Mouse (Mus musculus): ENCODE measurements at regions not wholly inside any gene's neighbourhood (a gene's known extent, or its start where the extent isn't known, plus 50 kb on each side); places are given as distances from the start of the nearest gene placed in this dataset.

- Histone ChIP-seq H3K9me3 (ENCODE audit: low read length) (no peaks in the 10 kb centered on the region), H3K9ac (replicated peaks; ENCODE audit: low read length) (no peak overlapping the region), H3K36me3 (ENCODE audit: insufficient read depth, low read length) (no peaks in the 10 kb centered on the region), H3K27me3 (ENCODE audit: insufficient read depth, low read length) (no peaks in the 10 kb centered on the region), H3K4me1 (ENCODE audit: insufficient read depth, low read length) (no peaks in the 10 kb centered on the region), H3K4me2 (ENCODE audit: low read depth, low read length) (no peak overlapping the region), H3K27ac (no peak overlapping the region), H3K4me3 (ENCODE audit: low read length) (no peak overlapping the region)
- no peak for ATAC-seq
- TF ChIP-seq CTCF (IDR thresholded peaks at IDR 0.05; ENCODE audit: low read depth) = no peak
- WGBS = 63% methylated on average over 6 of the region's 6 CpGs
- DNase-seq (ENCODE audit: low spot score) = no peak
These were observed 142.0 kb downstream of the Sp3 start for GRCm38 (mm10) chr2:72838085-72838727.

- Histone ChIP-seq H3K27me3 (ENCODE audit: insufficient read depth, low read length) (no peaks in the 10 kb centered on the region), H3K27ac (no peak overlapping the region), H3K4me1 (ENCODE audit: insufficient read depth, low read length) (no peaks in the 10 kb centered on the region), H3K4me3 (ENCODE audit: low read length) (no peak overlapping the region), H3K9me3 (ENCODE audit: low read length) (no peaks in the 10 kb centered on the region), H3K4me2 (ENCODE audit: low read depth, low read length) (no peak overlapping the region), H3K9ac (replicated peaks; ENCODE audit: low read length) (no peak overlapping the region), H3K36me3 (ENCODE audit: insufficient read depth, low read length) (no peaks in the 10 kb centered on the region)
- TF ChIP-seq CTCF (IDR thresholded peaks at IDR 0.05; ENCODE audit: low read depth) = no peak
- 72% methylated on average over 5 of the region's 5 CpGs for WGBS
- ATAC-seq = no peak
- no peak for DNase-seq (ENCODE audit: low spot score)
These were observed 140.6 kb downstream of the Sp3 start for GRCm38 (mm10) chr2:72839673-72840072.

- no peaks in the 10 kb centered on the region for H3K36me3 ChIP-seq (ENCODE audit: insufficient read depth, low read length)
- no peaks in the 10 kb centered on the region for H3K27me3 ChIP-seq (ENCODE audit: insufficient read depth, low read length)
- peak overlapping the region; percentile 0; the same call in 1 of the 2 replicates for H3K4me2 ChIP-seq (ENCODE audit: low read depth, low read length)
- WGBS = 23% methylated on average over 5 of the region's 5 CpGs
- no peak overlapping the region for H3K27ac ChIP-seq
- peak; percentile 35 for ATAC-seq
- no peaks in the 10 kb centered on the region for H3K9me3 ChIP-seq (ENCODE audit: low read length)
- DNase-seq (ENCODE audit: low spot score) = peak; percentile 63
- no peak overlapping the region for H3K9ac ChIP-seq (replicated peaks; ENCODE audit: low read length)
- no peak overlapping the region for H3K4me3 ChIP-seq (ENCODE audit: low read length)
- TF ChIP-seq CTCF (IDR thresholded peaks at IDR 0.05; ENCODE audit: low read depth) = no peak
- H3K4me1 ChIP-seq (ENCODE audit: insufficient read depth, low read length) = no peaks in the 10 kb centered on the region
These were observed 138.9 kb downstream of the Sp3 start for GRCm38 (mm10) chr2:72841367-72841766.

GRCm38 (mm10) chr2:72843610-72844009 is 136.6 kb downstream of the Sp3 start:
- ATAC-seq = no peak
- Histone ChIP-seq H3K4me1 (ENCODE audit: insufficient read depth, low read length) (no peaks in the 10 kb centered on the region), H3K27ac (no peak overlapping the region), H3K9me3 (ENCODE audit: low read length) (no peaks in the 10 kb centered on the region), H3K9ac (replicated peaks; ENCODE audit: low read length) (no peak overlapping the region), H3K27me3 (ENCODE audit: insufficient read depth, low read length) (no peaks in the 10 kb centered on the region), H3K36me3 (ENCODE audit: insufficient read depth, low read length) (no peaks in the 10 kb centered on the region), H3K4me3 (ENCODE audit: low read length) (no peak overlapping the region), H3K4me2 (ENCODE audit: low read depth, low read length) (no peak overlapping the region)
- WGBS = 68% methylated on average over 2 of the region's 2 CpGs
- TF ChIP-seq CTCF (IDR thresholded peaks at IDR 0.05; ENCODE audit: low read depth) = no peak
- DNase-seq (ENCODE audit: low spot score) = no peak

GRCm38 (mm10) chr2:72849441-72850192 is 130.6 kb downstream of the Sp3 start:
- ATAC-seq (no peak), DNase-seq (ENCODE audit: low spot score) (no peak)
- H3K36me3 ChIP-seq (ENCODE audit: insufficient read depth, low read length) = no peaks in the 10 kb centered on the region
- H3K9me3 ChIP-seq (ENCODE audit: low read length) = no peaks in the 10 kb centered on the region
- WGBS = 34% methylated on average over 12 of the region's 12 CpGs
- 0 out of 2 replicates have a peak overlapping the region, but pooled peaks have one; percentile 13 for H3K4me2 ChIP-seq (ENCODE audit: low read depth, low read length)
- no peaks in the 10 kb centered on the region for H3K27me3 ChIP-seq (ENCODE audit: insufficient read depth, low read length)
- H3K4me1 ChIP-seq (ENCODE audit: insufficient read depth, low read length) = peaks cover 4% of the 10 kb centered on the region; the same call in 1 of the 2 replicates
- H3K4me3 ChIP-seq (ENCODE audit: low read length) = no peak overlapping the region
- H3K9ac ChIP-seq (replicated peaks; ENCODE audit: low read length) = no peak overlapping the region
- no peak for TF ChIP-seq CTCF (IDR thresholded peaks at IDR 0.05; ENCODE audit: low read depth)
- H3K27ac ChIP-seq = no peak overlapping the region

- no peaks in the 10 kb centered on the region for H3K27me3 ChIP-seq (ENCODE audit: insufficient read depth, low read length)
- ATAC-seq (no peak), DNase-seq (ENCODE audit: low spot score) (no peak)
- H3K9me3 ChIP-seq (ENCODE audit: low read length) = no peaks in the 10 kb centered on the region
- H3K4me3 ChIP-seq (ENCODE audit: low read length) = no peak overlapping the region
- H3K36me3 ChIP-seq (ENCODE audit: insufficient read depth, low read length) = no peaks in the 10 kb centered on the region
- H3K4me1 ChIP-seq (ENCODE audit: insufficient read depth, low read length) = peaks cover 4% of the 10 kb centered on the region; the same call in 1 of the 2 replicates
- WGBS = 86% methylated on average over 4 of the region's 4 CpGs
- H3K9ac ChIP-seq (replicated peaks; ENCODE audit: low read length) = no peak overlapping the region
- H3K4me2 ChIP-seq (ENCODE audit: low read depth, low read length) = no peak overlapping the region
- no peak overlapping the region for H3K27ac ChIP-seq
- TF ChIP-seq CTCF (IDR thresholded peaks at IDR 0.05; ENCODE audit: low read depth) = no peak
These were observed 127.7 kb downstream of the Sp3 start for GRCm38 (mm10) chr2:72852509-72852908.
